Mouse (Mus musculus): ENCODE measurements at regions not wholly inside any gene's neighbourhood (a gene's known extent, or its start where the extent isn't known, plus 50 kb on each side); places are given as distances from the start of the nearest gene placed in this dataset.
"Not testable (repeated sequence)": the region's sequence is repeated elsewhere in the genome, so short reads cannot be mapped to it uniquely, and the experiment has no call there.

DNA sequence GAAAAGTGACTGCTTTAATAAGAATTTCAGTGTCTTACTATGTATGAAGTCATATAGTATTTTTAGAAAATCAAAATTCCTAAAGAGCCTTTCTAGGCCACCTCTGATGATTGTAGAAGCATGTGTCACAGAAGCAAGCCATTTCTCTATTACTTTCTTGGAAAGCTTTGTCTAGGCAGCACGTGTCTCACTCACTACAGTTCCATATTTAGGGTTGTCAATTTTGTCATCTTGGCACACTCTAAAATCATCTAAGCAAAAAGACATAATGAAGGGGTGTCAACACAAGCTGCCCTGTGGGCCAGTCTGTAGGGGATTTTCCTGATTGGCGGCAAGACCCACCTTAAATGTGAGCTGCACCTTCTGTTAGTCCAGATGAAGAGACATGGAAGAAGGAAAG lies 723.1 kb upstream of the Brinp1 start:
- Histone ChIP-seq H3K4me1 (no peaks in the 10 kb centered on the region), H3K36me3 (replicated peaks) (no peaks in the 10 kb centered on the region), H3K27ac (replicated peaks) (no peak overlapping the region), H3K4me3 (no peak overlapping the region), H3K27me3 (replicated peaks; ENCODE audit: low read depth, poor library complexity, severe bottlenecking) (no peaks in the 10 kb centered on the region), H3K9me3 (no peaks in the 10 kb centered on the region)
- DNase-seq (ENCODE audit: low spot score): no peak
- 87% methylated on average over 2 of the region's 2 CpGs for WGBS

DNA sequence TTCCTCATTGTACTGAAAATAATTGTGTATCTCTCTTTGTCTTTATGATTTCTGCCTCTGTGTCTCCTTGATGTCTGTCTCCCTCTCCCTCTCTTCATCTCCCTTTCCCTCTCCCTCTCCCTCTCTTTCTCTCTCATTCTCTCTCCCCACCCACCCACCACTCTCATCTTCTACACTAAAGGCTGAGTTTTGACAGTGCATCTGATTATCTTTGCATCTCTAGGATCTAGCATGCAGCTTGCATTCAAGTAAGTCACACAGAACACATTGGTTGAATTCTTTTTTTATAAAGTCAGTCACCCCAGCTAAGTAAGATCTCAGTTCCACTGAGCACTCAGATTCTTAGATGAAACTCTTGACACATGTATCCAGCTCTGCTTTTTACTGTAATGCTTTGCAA lies 719.3 kb upstream of the Brinp1 start:
- Histone ChIP-seq H3K4me3 (no peak overlapping the region), H3K27me3 (replicated peaks; ENCODE audit: low read depth, poor library complexity, severe bottlenecking) (no peaks in the 10 kb centered on the region), H3K36me3 (replicated peaks) (no peaks in the 10 kb centered on the region), H3K27ac (replicated peaks) (no peak overlapping the region), H3K4me1 (no peaks in the 10 kb centered on the region), H3K9me3 (no peaks in the 10 kb centered on the region)
- no peak for DNase-seq (ENCODE audit: low spot score)

DNA sequence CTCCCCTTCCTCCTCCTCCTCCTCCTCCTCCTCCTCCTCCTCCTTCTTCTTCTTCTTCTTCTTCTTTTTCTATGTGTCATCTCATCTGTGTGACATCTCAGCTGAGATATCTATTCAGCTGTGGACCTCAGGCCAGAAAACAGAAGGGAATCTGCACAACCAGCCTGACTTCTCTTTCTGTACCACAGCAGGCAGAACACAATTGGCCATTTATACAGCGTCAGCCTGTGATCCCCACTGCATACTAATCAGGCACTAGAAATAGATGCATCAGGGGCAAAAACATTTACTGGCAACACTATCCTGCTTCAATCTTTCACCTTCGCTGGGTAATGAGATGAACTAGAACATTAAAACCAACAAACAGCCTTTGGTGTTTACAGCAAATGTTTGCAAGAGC lies 674.7 kb upstream of the Brinp1 start:
- no peak for DNase-seq (ENCODE audit: low spot score)
- Histone ChIP-seq H3K27ac (replicated peaks) (no peak overlapping the region), H3K4me3 (no peak overlapping the region), H3K4me1 (no peaks in the 10 kb centered on the region), H3K27me3 (replicated peaks; ENCODE audit: low read depth, poor library complexity, severe bottlenecking) (no peaks in the 10 kb centered on the region), H3K36me3 (replicated peaks) (no peaks in the 10 kb centered on the region), H3K9me3 (no peaks in the 10 kb centered on the region)
- 67% methylated on average over 2 of the region's 2 CpGs for WGBS

DNA sequence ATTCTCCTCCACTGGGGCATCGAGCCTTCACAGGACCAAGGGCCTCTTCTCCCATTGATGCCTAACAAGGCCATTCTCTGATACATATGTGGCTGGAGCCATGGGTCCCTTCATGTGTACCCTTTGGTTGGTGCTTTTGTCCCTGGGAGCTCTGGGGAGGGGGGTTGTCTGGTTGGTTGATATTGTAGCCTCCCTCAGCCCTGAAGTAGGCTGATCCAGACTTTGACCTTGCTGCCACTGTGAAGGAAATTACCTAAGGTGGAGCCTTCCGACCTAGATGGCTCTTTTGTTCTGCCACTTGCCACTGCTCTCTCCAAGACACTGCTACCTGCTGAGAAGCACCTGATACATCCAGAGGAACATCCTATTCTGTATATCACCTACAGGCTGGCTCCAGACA lies 672.2 kb upstream of the Brinp1 start:
- not testable (repeated sequence) for H3K4me3 ChIP-seq; H3K36me3 ChIP-seq (replicated peaks); DNase-seq (ENCODE audit: low spot score); H3K27me3 ChIP-seq (replicated peaks; ENCODE audit: low read depth, poor library complexity, severe bottlenecking); H3K27ac ChIP-seq (replicated peaks); H3K4me1 ChIP-seq; H3K9me3 ChIP-seq
- WGBS: 85% methylated on average over 2 of the region's 2 CpGs

DNA sequence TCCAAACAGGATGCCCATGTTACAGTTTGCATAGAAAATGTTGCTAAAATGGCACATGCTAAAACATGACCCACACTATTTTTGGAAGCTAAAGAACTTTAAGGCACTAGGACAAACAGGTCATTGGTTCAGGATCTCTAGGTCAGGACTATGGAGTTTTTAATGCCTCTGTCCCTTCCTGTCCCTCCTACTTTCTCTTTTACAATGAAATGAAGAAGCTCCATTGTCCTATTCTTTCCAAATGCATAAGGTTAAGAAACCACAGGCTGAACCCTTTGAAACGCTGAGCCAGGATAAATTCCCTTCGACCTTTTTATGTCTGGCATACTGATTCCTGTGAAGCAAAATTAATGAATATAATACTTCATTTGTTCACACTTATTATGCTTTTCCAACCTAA lies 671.6 kb upstream of the Brinp1 start:
- Histone ChIP-seq H3K27me3 (replicated peaks; ENCODE audit: low read depth, poor library complexity, severe bottlenecking) (no peaks in the 10 kb centered on the region), H3K9me3 (no peaks in the 10 kb centered on the region), H3K27ac (replicated peaks) (no peak overlapping the region), H3K4me3 (no peak overlapping the region), H3K4me1 (no peaks in the 10 kb centered on the region), H3K36me3 (replicated peaks) (no peaks in the 10 kb centered on the region)
- DNase-seq (ENCODE audit: low spot score): no peak
- WGBS: 74% methylated on average over 2 of the region's 2 CpGs

DNA sequence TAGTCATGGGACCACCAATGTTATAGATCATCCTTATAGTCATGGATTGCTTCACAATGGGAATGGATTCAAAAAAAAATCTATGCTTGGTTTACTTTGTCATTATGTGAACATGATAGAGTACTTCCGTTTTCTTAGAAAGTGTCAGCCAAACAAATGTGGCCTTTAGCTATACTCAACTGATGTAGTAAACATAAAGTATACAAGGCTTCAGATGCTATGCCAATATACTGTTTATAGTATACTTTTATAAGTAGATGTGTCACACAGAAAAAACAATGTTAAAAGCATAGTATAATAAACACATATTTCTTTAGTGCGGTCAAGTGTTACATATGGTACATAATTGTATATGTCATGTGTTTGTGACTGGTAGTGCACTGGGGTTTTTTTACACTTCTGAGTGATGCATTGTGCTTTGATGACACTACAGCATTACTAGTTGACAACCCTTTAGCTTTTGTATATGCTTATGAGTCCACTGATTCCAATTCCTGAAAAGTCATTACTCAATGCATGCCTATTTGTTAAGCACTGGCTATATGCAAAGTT lies 666.9 kb upstream of the Brinp1 start:
- DNase-seq (ENCODE audit: low spot score): no peak
- no peaks in the 10 kb centered on the region for H3K27me3 ChIP-seq (replicated peaks; ENCODE audit: low read depth, poor library complexity, severe bottlenecking)
- H3K27ac ChIP-seq (replicated peaks): no peak overlapping the region
- no peaks in the 10 kb centered on the region for H3K36me3 ChIP-seq (replicated peaks)
- no peak overlapping the region for H3K4me3 ChIP-seq
- no peaks in the 10 kb centered on the region for H3K4me1 ChIP-seq
- 93% methylated on average over 2 of the region's 2 CpGs for WGBS
- H3K9me3 ChIP-seq: no peaks in the 10 kb centered on the region

DNA sequence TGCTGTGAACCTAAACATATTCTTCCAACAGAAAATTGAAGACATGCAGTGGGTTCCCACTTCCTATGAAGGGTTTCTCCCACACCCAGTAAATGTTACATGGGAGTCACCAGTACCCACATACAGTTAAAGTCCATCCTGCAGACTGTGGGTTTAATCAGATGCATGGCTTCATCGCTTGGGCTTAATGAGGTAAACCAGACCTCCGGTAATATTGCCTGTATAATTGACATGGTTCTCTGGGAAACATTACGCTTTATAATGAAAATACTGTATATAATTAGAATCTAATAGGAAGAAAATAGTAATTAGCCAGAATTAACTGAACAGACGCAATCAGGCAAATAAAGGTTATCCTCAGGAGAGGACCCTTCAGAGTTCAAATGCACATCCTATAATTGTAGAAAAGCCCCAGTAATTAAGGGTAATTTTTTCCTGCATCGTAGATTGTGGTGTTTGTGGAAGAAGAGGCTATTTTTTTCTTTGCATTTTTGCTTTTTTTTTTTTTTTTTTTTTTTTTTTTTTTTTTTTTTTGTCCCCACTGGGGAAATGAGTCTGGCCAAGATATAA lies 664.0 kb upstream of the Brinp1 start:
- no peaks in the 10 kb centered on the region for H3K27me3 ChIP-seq (replicated peaks; ENCODE audit: low read depth, poor library complexity, severe bottlenecking)
- 75% methylated on average over 5 of the region's 5 CpGs for WGBS
- H3K4me1 ChIP-seq: no peaks in the 10 kb centered on the region
- no peak overlapping the region for H3K27ac ChIP-seq (replicated peaks)
- no peaks in the 10 kb centered on the region for H3K36me3 ChIP-seq (replicated peaks)
- H3K4me3 ChIP-seq: no peak overlapping the region
- DNase-seq (ENCODE audit: low spot score): no peak
- H3K9me3 ChIP-seq: no peaks in the 10 kb centered on the region

DNA sequence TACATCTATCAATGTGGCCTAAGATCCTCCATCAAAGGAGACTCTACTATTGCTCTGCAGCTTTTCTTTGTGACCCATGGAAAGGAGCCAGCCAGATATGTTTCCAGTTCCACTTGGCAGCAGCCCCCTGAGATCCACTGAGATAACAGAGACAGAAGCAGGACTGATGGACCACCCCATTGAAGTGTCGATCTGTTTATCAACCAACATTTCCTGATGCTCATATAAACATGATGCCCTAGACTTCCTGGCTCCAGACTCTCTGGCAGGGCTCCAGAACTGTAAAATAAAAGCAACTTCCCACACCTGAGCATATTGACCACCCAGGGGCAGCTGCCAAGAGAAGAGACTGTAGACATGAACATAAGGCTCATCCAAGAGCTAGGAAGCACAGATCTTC lies 660.7 kb upstream of the Brinp1 start:
- no peak overlapping the region for H3K27ac ChIP-seq (replicated peaks)
- 92% methylated on average over 1 of the region's 1 CpGs for WGBS
- H3K9me3 ChIP-seq: no peaks in the 10 kb centered on the region
- H3K27me3 ChIP-seq (replicated peaks; ENCODE audit: low read depth, poor library complexity, severe bottlenecking): no peaks in the 10 kb centered on the region
- no peak for DNase-seq (ENCODE audit: low spot score)
- H3K36me3 ChIP-seq (replicated peaks): no peaks in the 10 kb centered on the region
- no peaks in the 10 kb centered on the region for H3K4me1 ChIP-seq
- H3K4me3 ChIP-seq: no peak overlapping the region

DNA sequence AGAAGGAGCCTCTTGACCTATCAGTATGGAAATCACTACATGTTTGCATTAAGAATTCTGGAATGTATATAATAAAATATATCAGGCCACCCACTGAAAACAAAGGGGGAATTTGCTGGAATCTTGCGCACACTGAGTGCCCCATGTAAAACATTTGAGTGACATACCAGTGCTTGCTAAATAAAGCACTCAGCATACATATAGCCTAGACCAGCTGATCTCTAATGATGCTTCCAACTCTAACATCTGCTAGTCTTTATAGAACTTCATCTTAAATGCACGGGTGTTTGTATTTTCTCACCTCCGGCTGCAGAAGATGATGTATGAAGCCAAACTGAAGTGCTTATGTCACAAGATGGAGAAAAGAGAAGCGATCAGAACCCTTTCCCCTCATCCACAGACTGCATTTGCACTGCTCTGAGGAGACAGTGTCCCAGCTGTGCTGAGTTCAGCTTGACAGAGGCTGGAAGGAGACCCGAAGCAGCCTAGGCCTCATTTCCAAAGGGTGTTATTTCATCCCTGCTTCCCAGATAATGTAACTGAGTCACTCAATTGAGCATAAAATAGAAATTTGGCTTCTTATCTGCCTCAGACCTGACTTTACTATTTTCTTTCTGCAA lies 657.6 kb upstream of the Brinp1 start:
- 85% methylated on average over 5 of the region's 5 CpGs for WGBS
- no peaks in the 10 kb centered on the region for H3K36me3 ChIP-seq (replicated peaks)
- H3K27me3 ChIP-seq (replicated peaks; ENCODE audit: low read depth, poor library complexity, severe bottlenecking): no peaks in the 10 kb centered on the region
- DNase-seq (ENCODE audit: low spot score): no peak
- no peak overlapping the region for H3K27ac ChIP-seq (replicated peaks)
- H3K9me3 ChIP-seq: no peaks in the 10 kb centered on the region
- no peak overlapping the region for H3K4me3 ChIP-seq
- no peaks in the 10 kb centered on the region for H3K4me1 ChIP-seq

DNA sequence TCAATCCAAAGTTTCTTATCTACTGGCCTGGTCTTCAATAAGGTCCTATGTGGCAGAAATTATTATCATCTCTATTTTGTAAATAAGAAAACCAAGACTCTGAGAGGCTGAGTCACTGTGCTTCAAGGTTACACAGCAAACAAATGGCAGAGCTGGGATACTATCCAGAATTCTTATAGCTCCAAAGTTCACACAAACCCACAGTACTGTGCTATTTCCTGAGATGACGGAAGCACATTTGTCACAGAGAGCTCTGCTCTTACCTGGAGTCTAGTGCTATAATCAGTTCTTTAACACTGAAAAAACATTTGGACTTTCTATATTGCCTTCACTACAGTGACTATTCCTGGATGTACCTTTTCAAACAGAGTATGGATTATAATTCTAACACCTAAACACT lies 654.7 kb upstream of the Brinp1 start:
- Histone ChIP-seq H3K36me3 (replicated peaks) (no peaks in the 10 kb centered on the region), H3K9me3 (no peaks in the 10 kb centered on the region), H3K27me3 (replicated peaks; ENCODE audit: low read depth, poor library complexity, severe bottlenecking) (no peaks in the 10 kb centered on the region), H3K4me3 (no peak overlapping the region), H3K27ac (replicated peaks) (no peak overlapping the region), H3K4me1 (no peaks in the 10 kb centered on the region)
- no peak for DNase-seq (ENCODE audit: low spot score)
- 94% methylated on average over 1 of the region's 1 CpGs for WGBS

DNA sequence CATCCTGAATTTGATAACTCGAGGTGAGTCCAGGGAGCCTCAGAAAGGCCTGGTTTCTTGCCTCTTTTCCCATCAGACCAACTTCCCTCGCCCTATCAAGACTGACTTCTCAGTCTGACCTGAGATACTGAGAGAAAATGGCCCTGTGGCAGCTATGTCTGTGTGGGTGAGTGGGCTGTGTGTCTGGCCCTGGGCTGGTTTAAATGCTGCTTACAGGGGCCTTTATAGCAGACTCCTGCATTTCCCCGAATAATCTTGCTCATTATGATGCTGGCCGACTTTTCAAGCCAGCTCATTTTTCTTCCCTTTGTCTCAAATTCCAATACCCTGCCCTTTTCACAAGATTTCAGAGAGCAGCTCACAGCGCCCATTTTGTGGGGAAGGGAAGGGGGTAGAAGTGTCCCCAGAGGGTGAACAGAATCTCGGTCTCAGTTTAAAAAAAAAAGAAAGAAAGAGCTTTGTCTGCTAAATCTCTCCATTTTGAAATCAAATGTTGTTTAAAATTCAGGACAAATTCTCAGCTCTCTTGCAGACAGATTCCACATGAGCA lies 642.9 kb upstream of the Brinp1 start:
- no peak for DNase-seq (ENCODE audit: low spot score)
- no peaks in the 10 kb centered on the region for H3K27me3 ChIP-seq (replicated peaks; ENCODE audit: low read depth, poor library complexity, severe bottlenecking)
- peaks cover 4% of the 10 kb centered on the region; the same call in 1 of the 2 replicates for H3K4me1 ChIP-seq
- 58% methylated on average over 6 of the region's 6 CpGs for WGBS
- H3K9me3 ChIP-seq: no peaks in the 10 kb centered on the region
- H3K27ac ChIP-seq (replicated peaks): no peak overlapping the region
- no peak overlapping the region for H3K4me3 ChIP-seq
- no peaks in the 10 kb centered on the region for H3K36me3 ChIP-seq (replicated peaks)

DNA sequence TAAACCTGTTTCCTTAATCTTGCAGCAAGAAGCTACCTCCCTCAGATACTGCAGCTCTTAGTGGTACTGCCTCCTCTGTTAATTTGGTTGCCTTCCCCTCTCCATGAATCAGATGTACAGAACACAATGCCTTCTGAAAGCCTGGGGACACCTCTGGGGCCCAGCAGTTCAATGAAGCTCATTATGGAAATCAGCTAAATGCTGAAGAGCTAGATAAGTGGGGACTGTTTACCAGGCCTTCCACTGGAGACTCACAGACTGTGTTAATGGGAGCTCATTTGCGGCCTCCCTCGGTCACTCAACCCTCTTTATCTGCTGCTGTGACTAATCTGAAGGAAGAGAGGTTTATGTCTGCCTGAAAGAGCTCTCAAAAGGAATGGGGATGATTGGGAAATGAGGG lies 639.8 kb upstream of the Brinp1 start:
- DNase-seq (ENCODE audit: low spot score): no peak
- no peaks in the 10 kb centered on the region for H3K36me3 ChIP-seq (replicated peaks)
- H3K4me1 ChIP-seq: peaks cover 4% of the 10 kb centered on the region; the same call in 1 of the 2 replicates
- no peaks in the 10 kb centered on the region for H3K27me3 ChIP-seq (replicated peaks; ENCODE audit: low read depth, poor library complexity, severe bottlenecking)
- H3K9me3 ChIP-seq: no peaks in the 10 kb centered on the region
- H3K27ac ChIP-seq (replicated peaks): no peak overlapping the region
- no peak overlapping the region for H3K4me3 ChIP-seq
- 38% methylated on average over 2 of the region's 2 CpGs for WGBS

DNA sequence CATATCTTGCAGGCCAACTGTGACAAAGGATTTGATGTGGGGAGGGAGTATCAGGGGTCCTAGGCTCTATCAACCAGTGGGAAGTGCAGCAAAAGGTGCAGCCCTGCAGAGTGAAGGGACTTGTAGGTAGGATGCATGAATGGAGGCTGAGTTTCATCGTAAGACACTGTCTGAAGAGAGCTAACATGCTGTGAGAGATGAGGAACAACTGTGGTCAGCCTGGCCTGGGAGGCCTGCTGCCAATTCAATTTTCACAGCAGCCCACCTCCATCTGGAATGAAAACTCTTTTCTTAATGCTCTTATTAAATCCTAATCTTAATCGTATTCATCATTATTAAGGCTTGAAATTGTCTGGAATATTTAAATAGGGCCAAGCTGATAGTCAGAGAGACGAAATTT lies 622.1 kb upstream of the Brinp1 start:
- Histone ChIP-seq H3K4me1 (no peaks in the 10 kb centered on the region), H3K27ac (replicated peaks) (no peak overlapping the region), H3K4me3 (no peak overlapping the region), H3K27me3 (replicated peaks; ENCODE audit: low read depth, poor library complexity, severe bottlenecking) (no peaks in the 10 kb centered on the region), H3K9me3 (no peaks in the 10 kb centered on the region), H3K36me3 (replicated peaks) (no peaks in the 10 kb centered on the region)
- no peak for DNase-seq (ENCODE audit: low spot score)
- 75% methylated on average over 3 of the region's 3 CpGs for WGBS

Measured in embryonic facial prominence, embryonic 10.5 days (tissue).